Mouse (Mus musculus) effector memory CD4-positive, alpha-beta T cell, adult 5 months (primary cell): ENCODE results near the gene Ap3d1. TPM values are rescaled to one million over a fixed set of nuclear protein-coding genes. Genes with fewer than 3 reads are reported as not detected.

Source experiments
- polyA plus RNA-seq: library from polyadenylated mRNA; unstranded; fragments of 100-300 nt; shearing (Covaris generic); gene quantifications from one replicate; pipeline ENCODE4 v1.2.1, GENCODE M21; 2017

Gene Ap3d1
- polyA plus RNA-seq = 74.7 TPM

GRCm38 (mm10) chr10:80742180-80742978 lies at the start of gene Ap3d1:
TSS of gene Ap3d1 (minus strand) at chr10:80742264.

GRCm38 (mm10) chr10:80754594-80755290 lies 12.7 kb upstream of the Ap3d1 start, which contains the start of gene Dot1l:
TSS of gene Dot1l (plus strand) at chr10:80755206.

GRCm38 (mm10) chr10:80701721-80702535 lies 40.1 kb downstream of the Ap3d1 start, which contains the start of the genes Mob3a and Izumo4:
TSS of gene Mob3a (minus strand) at chr10:80701977.
TSS of gene Izumo4 (plus strand) at chr10:80702184.

GRCm38 (mm10) chr10:80677942-80678436 lies 64.1 kb downstream of the Ap3d1 start, which contains the start of gene Mknk2:
TSS of gene Mknk2 (minus strand) at chr10:80678112.

Other genes with a start within 250 kb of the Ap3d1 start
- gene Onecut3, start 247.4 kb downstream of the Ap3d1 start, polyA plus RNA-seq = not detected
- not detected for gene Atp8b3, start 203.1 kb downstream of the Ap3d1 start, polyA plus RNA-seq
- 66.8 TPM for gene Rexo1, start 180.7 kb downstream of the Ap3d1 start, polyA plus RNA-seq
- gene Klf16, start 164.9 kb downstream of the Ap3d1 start, polyA plus RNA-seq = 18.5 TPM
- gene Abhd17a, start 151.9 kb downstream of the Ap3d1 start, polyA plus RNA-seq = 90.9 TPM
- 95.7 TPM for gene Scamp4, start 139.4 kb downstream of the Ap3d1 start, polyA plus RNA-seq
- gene Adat3, start 139.4 kb downstream of the Ap3d1 start, polyA plus RNA-seq = 7.5 TPM
- gene Gm49322, start 136.2 kb downstream of the Ap3d1 start, polyA plus RNA-seq = 8.8 TPM
- gene Csnk1g2, start 119.4 kb downstream of the Ap3d1 start, polyA plus RNA-seq = 322 TPM
- 23.0 TPM for gene Btbd2, start 85.2 kb downstream of the Ap3d1 start, polyA plus RNA-seq
- gene Mknk2, start 64.2 kb downstream of the Ap3d1 start, polyA plus RNA-seq = 211 TPM
- gene Mob3a, start 40.3 kb downstream of the Ap3d1 start, polyA plus RNA-seq = 104 TPM
- 79.5 TPM for gene Izumo4, start 40.1 kb downstream of the Ap3d1 start, polyA plus RNA-seq
- gene Dot1l, start 12.9 kb upstream of the Ap3d1 start, polyA plus RNA-seq = 85.2 TPM
- gene Sf3a2, start 55.9 kb upstream of the Ap3d1 start, polyA plus RNA-seq = 62.8 TPM
- gene Plekhj1, start 56.4 kb upstream of the Ap3d1 start, polyA plus RNA-seq = 189 TPM
- not detected for gene Amh, start 63.0 kb upstream of the Ap3d1 start, polyA plus RNA-seq
- not detected for gene Jsrp1, start 71.2 kb upstream of the Ap3d1 start, polyA plus RNA-seq
- gene Oaz1, start 84.4 kb upstream of the Ap3d1 start, polyA plus RNA-seq = 2,107 TPM
- not detected for gene Lingo3, start 101.8 kb upstream of the Ap3d1 start, polyA plus RNA-seq
- gene Lsm7, start 112.9 kb upstream of the Ap3d1 start, polyA plus RNA-seq = 80.2 TPM
- 19.0 TPM for gene Sppl2b, start 113.0 kb upstream of the Ap3d1 start, polyA plus RNA-seq
- not detected for gene Tmprss9, start 129.6 kb upstream of the Ap3d1 start, polyA plus RNA-seq
- gene Timm13, start 158.7 kb upstream of the Ap3d1 start, polyA plus RNA-seq = 133 TPM
- gene Lmnb2, start 176.0 kb upstream of the Ap3d1 start, polyA plus RNA-seq = 12.7 TPM
- 590 TPM for gene Gadd45b, start 187.8 kb upstream of the Ap3d1 start, polyA plus RNA-seq